Mouse (Mus musculus) brain, embryonic 18.5 days (tissue): ENCODE data around the gene Wdr25.
A peak's percentile ranks its signal among the peaks of the same experiment; 100 is the strongest.

Experiments
- DNase-seq: peaks from one replicate; pipeline ENCODE4 v3.0.0-alpha.2; 2012; ENCODE audit warnings: low read depth, low spot score

Gene Wdr25

DNA sequence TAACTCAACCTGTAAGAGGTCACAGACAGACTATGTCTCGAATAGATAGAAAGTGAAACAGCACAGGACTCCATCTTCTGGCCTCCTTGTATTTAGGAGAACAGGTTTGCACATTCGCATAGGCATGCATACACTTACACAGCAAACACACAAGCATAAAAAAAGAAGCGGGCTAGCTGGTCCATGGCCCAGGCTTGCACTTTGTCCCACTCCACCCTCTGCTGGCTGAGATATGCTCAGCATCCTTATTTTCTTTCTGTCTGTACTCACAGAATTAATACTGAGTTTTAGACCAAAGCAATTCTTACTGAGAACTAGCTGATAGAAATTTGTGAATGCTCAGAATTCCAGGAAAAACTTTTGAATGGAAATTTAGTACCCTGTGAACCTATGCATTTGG, 2.6 kb downstream of the Wdr25 start:
- no peak for DNase-seq

DNA sequence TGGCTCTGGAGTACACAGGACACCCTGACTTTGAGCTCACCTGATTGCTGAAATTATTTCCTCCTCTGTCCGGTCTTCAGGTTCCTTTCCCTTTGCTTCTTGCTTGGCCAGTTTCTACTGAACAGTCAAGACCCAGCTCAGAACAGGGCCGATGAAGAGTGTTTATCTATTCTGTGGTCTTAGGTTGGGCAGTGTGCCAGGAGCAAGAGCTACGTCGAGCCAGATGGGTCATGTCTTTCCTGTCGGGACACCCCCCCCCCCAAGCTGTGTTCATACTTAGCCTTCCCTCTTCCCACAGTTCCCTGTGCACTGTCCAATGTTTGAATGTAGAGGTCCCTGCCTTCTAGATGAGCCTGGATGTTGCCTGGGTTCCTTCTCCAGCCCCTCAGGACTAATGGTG, 7.9 kb downstream of the Wdr25 start:
- DNase-seq: no peak

DNA sequence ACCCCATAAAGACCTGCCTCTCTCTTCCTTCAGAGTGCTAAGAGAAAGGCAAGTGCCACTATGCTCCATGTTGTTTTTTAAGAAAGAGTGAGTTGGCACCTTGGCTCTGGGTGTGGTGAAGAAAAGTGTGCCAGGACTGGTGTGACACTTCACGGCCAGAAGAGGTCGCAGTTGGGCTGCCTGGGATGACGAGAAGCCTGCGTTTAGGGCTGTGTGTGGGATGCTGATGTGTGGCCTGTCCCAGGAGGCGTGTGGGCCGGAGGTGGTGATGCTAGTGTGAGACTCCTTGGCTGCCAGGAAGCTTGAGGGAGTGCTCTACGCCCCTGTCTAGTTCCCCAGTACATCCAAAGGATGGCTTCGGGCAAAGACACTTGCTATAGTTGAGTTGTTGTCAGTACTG, 9.5 kb downstream of the Wdr25 start:
- DNase-seq: no peak

DNA sequence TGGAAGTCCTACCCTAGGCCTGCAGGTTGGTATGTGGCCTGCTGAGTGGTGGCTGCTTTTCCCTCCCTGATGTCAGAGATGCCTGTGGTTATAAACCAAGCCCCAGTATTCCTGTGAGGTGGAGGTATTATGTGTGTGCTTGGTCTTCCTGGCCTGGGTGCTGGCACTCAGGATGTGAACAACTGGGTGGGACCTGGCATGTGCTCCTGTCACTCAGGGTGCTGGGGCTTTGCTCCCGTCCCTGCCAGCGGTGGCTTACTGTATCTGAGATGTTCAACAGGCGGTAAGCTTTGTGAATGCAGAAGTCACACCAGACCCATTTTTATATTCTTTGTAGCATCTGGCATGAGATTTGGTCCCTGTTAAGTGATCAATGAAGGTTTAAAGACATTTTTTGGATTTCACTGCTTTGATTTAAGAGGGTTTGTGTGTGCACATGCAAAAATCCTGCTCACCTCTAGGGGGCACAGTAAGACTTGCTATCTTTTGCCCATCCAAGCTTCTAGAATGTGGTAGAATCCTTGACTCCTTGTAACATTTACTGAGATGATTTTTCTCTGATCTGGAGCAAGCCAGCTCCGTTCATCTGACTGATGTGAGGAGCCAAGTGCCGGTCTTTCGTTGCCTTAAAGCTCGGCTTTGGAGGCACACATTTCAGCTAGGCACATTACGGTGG, 10.3 kb downstream of the Wdr25 start:
- DNase-seq: peak; percentile 76

DNA sequence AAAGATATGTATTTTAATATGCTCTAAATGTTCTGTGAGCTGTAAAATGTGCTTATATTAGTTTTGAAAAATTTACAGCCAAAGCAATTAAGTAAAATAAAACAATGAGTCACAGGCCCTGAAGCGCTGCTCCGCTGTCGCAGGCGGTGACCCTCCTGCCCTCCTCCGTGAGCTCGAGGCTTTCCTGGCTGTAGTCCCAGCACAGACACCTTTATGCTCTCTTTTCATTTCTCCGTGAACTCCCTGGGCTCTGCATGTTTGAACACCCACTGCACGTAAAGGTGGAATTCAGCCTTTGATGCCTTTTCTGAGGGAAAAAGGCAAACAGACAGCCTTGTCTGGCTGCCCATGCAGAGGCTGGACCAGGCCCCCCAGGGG, 10.8 kb downstream of the Wdr25 start:
- no peak for DNase-seq

GRCm38 (mm10) chr12:108905620-108906302, 12.3 kb downstream of the Wdr25 start:
- no peak for DNase-seq

DNA sequence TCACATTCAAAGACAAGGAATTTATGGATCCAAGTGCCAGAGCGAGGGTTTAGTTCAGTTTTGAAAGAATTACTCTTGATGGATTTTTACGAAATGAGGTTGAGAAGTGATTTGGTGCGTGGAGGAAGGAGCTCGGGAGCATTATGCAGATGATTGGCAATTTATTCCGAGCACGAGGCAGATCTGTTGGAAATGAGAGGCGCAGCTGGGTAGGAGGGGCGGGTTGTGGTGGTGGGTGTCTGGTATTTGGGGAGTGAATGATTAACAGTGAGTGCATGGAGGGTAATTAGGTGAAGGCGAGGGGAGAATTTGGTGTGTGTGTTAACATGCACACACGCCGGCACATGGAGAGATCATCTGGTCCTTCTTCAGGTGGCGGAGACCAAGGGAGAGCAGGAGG, 13.0 kb downstream of the Wdr25 start:
- no peak for DNase-seq

DNA sequence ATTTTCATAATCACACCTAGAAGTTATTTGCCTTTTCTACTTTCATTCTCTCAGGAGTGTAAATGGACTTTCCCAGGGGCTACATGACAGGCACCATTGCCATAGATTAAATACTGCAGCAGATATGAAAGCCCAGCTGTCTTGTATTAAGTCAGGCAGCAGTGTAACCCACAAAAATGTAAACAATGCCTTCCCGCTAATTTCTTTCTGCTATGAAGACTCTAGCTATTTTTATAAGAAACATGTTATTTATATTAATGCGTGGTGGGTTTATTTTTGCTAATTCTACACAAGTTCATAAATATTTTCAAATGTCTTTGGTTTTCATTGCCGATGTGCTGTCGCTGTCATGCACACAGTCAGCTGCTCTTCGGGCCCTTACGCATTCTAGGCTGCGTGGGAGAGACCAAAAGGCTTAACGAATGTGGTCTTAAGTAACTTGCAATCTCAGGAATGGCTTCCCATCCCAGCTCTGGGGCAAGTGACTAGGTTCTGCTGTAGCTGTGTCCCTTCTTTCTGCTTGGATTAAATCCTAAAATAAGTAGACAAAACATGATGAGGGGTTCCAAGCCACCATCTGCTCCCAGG, 16.5 kb downstream of the Wdr25 start:
- no peak for DNase-seq

- DNase-seq: no peak
Observed at GRCm38 (mm10) chr12:108912442-108912841, 19.0 kb downstream of the Wdr25 start.

- DNase-seq: no peak
Observed at GRCm38 (mm10) chr12:108914198-108914597, 20.8 kb downstream of the Wdr25 start.

DNA sequence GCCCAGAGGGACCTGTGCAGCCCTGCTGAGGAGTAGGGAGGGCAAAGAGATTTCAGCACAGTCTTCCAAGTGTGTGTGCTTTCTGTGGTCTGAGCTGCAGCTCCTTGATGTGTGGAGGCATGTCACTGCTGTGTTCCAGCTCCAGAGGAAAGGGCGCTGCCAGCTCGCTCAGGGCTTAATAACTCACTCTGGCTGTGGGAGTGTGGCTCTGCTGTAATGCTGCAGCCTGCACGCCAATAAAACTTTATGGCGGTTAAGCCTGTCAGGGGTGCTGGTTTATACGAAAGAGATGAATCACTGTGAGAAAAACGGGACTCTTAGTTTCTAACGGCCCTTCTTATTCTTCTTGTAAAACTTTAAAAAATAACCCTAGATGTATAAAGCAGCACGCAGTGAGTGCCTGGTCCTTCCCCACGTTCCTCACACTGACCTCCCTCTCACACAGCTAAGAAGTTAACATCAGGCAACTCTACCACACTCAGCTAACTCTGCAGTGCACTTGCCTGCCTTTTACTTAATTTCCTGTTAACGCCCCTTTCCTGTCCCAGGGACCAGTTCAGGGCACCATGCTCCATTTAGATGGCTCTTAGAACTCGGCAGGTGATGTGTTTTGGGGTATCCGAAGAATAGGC, 21.4 kb downstream of the Wdr25 start:
- DNase-seq: no peak

DNA sequence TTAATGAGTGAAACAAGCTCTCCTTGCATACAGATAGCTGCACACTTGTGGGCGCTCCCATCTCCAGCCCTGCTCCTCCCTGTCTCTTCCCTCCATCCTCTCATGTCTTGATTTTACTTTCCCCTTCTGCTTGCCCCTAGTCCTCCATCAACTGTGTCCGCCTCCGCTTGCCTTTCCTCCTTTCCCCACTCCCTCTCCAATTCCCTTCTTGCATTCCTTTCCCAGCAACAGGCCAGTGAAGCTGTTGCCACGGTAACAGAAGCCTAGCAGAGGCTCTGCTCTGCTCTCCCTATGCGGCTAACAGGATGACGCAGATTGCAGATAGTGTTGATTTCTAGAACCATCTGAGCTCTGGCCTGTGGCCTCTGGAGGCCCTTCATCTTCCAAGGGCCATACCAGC, 22.5 kb downstream of the Wdr25 start:
- peak; percentile 64 for DNase-seq

DNA sequence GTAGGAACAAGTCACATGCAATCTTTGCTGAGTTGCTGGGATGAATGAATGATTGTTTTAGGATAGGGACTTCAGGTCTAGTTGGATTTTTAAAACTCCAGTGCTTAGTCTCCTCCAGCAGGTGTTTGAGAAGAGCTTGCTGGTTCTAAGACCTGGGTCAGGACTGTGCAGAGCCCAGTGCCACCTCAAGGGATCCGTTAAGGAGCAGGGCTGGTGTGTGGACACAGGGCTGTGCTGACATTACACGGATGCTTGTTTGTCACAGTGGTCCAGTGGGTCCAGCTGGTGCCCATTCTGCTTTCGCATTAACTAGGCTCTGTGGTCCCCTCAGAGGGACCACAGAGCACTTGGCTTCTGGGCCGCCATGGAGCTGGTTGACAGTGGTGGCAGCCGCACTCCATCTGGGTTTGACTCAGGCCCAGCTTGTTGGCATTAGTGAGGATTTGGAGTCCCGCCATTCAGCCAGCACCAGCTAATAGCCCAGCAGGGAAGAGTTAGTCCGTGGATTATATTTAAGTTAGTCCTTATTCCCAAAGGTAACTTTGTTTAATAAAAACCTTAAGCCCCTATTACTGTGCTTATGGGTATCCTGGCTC, 23.1 kb downstream of the Wdr25 start:
- no peak for DNase-seq

DNA sequence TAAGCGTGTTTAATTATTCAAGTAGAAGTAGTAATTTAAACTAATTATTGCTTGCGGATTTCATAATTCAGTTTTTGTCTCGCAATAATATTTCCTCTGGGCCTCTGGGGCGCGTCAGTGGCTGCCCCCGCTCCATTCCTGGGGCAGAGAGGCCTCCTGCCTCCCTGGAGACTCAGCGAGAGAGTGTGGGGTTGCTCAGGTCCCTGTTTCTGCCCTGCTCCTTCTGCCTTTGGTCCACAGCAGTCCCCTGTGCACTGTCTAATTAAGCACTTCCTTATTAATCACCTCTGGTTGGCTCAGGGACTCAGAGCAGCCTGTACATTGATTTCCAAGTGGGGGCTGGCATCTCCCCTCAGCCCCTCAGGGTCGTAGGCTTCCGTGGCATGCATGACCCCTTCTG, 24.1 kb downstream of the Wdr25 start:
- DNase-seq: no peak

GRCm38 (mm10) chr12:108918753-108919152, 25.3 kb downstream of the Wdr25 start:
- no peak for DNase-seq

- no peak for DNase-seq
Observed at GRCm38 (mm10) chr12:108926606-108927111, 33.2 kb downstream of the Wdr25 start.

DNA sequence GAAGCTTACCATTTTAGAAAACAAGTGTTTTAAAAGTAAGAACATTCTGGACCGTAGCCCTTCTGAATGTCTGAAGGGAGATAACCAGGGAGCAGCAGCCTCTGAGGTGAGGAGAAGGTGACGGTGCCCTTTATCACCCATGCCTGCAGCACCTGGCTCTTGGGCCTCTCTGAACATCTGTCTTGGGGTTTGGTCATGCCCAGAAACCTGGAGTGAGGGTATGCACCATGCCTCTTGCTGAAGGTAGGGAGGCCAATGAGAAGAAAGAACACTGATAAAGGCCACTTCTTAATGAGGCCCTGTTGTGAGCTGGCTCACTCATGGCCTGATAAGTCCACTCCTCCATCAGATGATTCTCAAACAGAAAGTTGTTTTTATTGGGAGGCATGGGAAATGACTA, 34.8 kb downstream of the Wdr25 start:
- DNase-seq: no peak

GRCm38 (mm10) chr12:108929475-108929874, 36.0 kb downstream of the Wdr25 start:
- DNase-seq: no peak

- DNase-seq: no peak
Observed at GRCm38 (mm10) chr12:108931341-108932053, 38.1 kb downstream of the Wdr25 start.

DNA sequence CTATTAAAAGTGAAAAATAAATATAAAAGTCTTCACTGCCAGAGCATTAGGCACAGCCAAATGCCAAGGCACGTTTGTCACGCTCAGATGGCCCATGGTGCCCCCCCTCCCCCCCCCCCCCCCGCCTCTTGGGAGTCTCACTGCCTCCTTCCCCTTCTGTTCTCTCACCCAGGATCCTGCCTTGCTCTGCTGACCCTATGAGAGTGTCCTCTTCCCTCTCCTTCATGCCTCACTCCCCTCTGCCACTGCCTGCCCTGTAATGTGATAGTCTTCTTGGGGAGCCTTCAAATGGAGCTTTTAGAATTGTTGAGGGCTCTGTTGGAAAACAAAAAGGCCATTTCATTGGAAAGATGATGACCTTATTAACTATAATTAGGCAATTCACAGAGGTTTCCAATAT, 38.7 kb downstream of the Wdr25 start:
- DNase-seq: no peak

- no peak for DNase-seq
Observed at GRCm38 (mm10) chr12:108934231-108934630, 40.8 kb downstream of the Wdr25 start.
